Mouse (Mus musculus) layer of hippocampus, postnatal 14 days (tissue): ENCODE data around the gene St3gal3. TPM values are rescaled to one million over a fixed set of nuclear protein-coding genes. Genes with fewer than 3 reads are reported as not detected.
A peak's percentile ranks its signal among the peaks of the same experiment; 100 is the strongest.

Experiments
- DNase-seq, 2 experiments: peaks; one replicate each; pipeline ENCODE4 v3.0.0; 2021 to 2022; ENCODE audit warnings: low spot score in 2 of 2, mixed read lengths in 1 of 2
- total RNA-seq, 2 experiments: library from RNA; stranded (reverse); gene quantifications; 2 replicates each; pipeline ENCODE4 v1.2.3; 2021

Gene St3gal3
- total RNA-seq, 2 experiments from 2014 or later = 40.7 to 43.0 TPM

DNA sequence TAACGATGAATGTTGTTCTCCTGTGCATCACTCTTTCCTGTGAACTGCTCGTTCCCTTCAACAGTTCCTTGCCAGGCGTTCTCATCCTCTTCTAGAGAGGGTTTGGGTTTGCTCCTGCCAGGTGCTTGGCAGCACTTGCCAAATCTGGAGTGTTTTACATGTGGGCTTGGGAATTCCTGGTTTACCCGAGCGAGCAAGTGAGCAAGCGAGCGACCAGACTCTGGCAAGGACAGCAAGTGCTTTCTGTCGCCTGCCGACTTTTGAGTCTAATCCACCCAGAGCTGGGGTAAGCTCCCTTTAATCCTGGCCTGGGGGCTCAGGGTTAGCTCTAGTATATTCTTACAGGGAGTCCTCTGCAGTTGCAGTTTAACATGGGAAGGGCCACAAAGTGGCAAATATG is 105.7 kb downstream of the St3gal3 start:
- DNase-seq = no peak

DNA sequence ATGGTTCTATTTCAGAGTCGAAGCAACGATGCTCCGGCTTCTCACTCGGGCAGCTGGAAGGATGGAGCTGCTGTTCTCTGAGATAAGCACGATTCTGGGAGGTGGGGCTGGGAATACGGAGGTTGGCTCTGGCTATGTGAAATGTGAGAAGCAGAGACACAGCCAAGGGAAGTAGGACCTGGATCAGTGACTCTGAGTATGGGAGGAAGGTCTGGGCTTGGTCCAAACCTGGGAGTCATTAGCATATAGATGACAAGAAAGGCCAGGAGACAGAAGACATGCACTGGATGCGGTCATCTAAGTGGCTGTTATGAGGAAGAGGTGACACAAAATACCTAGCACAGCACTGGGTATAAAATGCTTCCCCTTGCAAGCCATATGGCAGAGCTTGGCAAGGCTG is 108.8 kb downstream of the St3gal3 start:
- no peak for DNase-seq

DNA sequence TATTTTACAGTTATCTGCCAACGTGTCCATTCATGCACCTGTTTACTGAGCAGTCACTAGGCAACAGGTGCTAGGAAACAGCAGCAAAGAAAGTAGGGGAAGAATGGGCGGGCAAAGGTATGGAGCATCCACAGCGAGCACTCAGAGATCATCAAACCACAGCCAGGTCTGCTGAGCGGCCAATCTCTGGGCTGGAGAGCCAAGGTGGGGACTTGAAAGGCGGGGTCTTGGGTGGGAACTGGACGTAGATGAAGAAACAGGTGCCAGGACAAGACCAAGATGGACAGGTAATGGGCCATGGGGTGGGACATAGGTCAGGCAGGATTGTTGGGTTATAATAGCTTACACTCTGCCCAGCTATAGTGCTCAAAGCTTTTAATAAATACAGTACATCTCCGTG is 109.3 kb downstream of the St3gal3 start:
- no peak for DNase-seq

DNA sequence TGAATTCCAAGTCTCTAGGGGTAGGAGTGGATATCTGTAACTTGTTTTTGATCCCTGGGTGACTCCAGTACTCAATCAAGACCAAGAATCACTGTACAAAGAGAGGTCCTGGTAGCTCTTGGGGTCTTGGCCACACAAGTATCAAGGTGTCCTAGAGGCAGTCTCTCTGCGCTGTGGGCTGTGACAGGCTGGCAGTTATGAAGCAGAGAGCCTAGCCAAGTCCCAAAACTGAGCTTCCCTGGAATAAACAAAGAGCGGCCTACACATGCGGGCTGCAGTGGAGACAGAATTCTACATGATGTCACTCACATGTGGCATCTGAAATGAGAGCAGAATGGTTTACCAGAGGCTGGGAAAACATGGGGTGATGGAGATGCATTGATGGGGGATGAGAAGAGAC is 111.9 kb downstream of the St3gal3 start:
- DNase-seq = no peak

DNA sequence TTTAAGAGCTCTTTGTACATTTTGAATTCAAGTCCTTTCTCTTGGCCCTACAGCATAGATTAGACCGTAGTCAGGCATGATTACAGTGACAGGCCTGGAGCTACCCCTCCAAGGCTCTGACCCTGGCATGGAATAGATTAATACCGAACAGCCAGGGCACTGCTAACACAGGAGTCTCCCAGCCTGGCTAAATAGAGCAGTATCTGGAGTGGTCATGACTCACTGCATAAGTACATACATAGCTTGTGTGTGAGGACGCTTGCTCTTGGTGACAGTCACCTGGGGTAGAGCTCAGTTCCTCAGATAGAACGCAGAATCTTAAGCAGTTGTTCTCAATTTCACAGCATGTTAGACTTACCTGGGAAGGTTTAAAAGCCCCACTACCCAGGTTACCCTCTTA is 112.3 kb downstream of the St3gal3 start:
- no peak for DNase-seq

DNA sequence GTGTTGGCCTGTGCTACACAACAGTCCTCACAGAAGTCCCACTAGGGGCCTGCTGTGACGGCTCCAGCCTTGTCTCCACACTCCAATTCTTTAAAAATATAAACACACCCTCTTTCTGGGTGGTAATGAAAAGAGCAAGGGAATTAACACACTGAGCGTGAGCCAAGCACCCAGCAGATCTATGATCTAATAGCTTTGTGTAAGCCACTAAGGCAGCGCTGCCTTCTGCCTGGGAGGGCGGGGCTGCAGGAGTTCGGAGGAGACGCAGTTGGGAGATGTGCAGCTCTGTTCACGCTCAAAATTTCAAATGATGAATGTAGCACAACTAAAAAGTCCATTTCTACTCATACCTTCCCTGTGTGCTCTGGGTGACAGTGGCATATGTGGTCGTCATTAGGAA is 115.1 kb downstream of the St3gal3 start:
- no peak for DNase-seq

DNA sequence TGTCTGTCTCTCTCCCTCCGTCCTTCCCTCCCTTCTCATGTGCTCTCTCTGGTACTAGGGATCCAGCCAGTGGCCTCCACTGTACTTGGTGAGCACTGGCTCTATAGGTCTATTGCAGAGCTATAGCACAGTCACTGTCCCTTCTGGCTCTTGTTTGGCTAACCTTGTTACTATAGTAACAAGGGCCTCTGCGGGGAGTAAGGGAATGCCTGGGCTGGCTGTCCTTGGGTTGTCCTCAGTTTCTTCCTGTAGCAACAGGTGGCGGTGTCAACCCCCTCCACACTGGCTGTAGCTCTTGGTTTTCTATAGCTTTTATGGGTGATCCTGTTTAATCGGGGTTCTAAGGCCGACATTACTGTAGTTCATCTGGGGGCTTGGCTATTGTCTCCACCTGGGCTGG is 115.5 kb downstream of the St3gal3 start:
- no peak for DNase-seq

DNA sequence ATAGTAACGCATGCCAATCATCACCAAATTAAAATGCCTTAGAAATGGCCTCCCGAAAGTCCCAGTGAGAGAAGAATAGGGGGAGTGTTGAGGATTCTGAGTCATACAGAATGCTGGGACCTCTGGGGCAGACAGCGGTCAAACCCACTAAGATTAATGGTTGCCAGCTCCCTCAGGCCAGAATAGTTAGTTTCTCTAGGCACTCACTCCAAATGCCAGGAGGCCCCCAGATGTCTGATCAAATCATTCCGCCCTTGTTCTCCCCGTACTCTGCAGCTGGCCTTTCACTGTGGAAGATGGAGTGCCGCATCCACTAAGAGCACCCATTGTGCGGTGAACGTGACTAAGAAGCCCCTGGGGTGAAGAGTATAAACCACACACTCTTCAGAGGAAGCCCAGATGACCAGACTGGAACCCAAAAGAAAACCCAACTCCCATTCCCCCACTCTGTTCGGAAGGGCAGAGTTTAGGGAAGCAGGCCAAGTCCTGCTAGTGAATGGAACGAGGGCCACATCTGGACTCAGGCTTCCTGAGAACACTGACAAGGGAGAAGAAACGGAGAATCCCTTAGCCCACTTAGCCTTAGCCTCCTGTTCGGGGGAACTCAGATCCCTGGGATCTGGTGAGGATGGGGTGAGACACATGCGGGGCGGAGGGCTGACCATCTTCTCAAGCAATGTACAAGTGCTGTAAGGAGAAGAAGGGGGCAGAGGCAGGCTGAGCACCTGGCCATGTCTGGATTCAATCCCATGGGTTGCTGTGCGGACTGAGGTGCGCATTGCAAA is 117.5 kb downstream of the St3gal3 start:
- DNase-seq = no peak

DNA sequence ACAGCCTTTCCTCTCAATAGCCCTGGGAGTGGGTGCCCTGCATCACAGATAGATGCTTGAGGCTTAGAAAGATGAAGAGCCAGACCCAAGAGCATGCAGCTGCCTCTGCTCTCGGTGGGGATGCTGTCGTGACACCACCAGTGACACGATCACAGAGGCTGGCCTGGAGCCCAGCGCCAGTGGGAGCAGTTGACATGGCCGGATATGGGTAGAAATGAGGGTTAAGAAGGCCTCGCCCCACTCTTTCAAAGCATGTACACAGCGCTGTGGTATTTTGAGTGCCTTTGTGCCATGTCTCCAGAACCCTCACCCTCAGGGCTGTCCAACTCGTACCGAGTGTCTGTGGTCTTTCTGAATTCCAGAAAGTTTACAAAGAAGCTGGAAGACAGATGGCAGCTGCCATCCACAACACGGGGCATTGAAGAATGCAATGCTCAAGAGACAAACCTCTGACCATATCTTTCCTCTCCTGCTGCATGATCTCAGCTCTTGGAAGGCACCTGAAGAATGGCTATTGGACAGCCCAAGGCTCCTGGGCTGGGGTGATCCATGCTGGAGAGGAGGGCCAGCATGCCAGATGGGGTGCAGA is 118.3 kb downstream of the St3gal3 start:
- DNase-seq = no peak

DNA sequence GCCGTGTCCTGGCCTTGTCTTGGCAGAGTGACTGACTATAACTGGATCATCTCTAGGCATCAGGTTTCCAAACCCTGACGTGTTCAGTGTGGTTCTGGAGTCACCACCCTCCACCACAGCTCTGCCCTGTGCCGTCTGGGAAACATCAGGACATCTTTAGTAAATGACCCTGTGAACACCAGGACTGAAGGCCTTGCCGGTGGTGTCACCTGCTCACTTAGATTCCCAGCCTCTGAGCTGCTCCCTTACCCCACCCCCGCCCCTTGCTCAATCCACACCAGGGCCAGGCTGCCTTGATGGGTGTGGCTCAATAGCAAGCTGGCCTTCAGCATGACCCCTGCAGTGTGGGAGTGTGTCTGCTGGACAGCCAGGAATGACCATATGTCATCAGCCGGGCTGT is 119.1 kb downstream of the St3gal3 start:
- no peak for DNase-seq

DNA sequence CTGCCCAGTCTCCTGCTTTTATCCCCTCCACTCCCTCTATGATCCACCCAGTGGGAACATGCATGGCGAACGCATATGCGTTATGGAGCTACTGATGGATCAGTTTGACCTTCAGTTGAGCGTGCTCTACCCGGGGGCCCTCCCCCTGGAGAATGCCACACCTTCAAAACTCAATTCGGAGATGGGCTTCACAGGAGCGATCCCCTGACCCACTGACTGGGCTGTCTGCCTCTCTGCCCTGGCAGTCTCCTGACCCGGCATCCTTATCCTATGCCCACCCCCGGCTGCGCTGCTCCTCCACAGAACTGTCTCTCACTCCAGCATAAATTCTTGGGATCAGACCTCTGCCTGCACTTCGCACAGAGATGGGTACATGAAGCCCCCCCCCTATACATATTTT is 119.6 kb downstream of the St3gal3 start:
- DNase-seq = no peak

DNA sequence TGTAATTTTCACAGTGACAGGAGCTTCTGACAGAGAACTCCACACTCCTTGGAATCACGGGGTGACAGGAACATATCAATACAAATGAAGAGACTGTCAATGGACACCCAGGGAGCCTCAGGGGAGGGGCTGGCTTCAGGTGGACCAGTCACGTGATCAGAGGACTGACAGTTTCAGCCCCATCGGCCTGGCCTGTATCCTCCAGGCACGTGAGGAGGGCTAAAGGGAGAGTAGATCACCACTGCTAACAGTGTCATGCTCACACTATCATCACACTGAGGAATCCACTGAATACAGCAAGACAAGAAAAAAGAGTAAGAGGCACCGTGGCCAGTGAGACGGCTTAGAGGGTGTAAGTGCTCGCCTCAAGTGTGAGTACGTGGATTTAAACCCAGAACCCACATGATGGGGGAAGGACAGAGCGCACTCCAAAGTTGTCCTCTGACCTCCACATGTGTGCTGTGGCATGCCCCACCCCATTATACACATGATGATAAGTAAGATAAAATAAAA is 124.0 kb downstream of the St3gal3 start:
- DNase-seq = no peak

DNA sequence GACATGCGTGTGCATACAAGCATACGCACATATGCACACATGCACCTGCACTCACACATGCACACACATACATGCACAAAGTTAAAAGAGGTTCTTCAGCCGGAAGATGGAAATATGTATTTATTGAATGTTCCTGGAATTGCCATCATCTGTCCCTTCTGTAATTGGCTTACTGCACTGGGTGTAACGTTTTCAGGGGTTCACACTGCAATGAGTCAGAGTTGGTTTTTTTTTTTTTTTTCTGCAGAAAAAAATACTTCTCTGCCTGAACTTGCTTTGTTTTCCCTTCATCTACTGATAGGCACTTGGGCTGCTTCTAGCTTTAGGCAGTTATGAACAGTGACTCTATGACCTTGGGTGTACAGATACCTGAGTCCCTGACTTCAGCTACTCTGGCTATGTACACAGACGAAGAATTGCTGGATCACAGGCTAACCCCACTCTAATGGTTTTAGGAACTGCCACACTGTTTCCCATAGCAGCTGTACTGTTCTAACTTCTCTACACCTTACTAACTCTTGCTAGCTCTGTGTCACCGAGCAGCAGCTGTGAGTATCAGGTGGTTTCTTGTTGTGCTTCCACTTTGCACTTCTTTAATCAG is 126.2 kb downstream of the St3gal3 start:
- DNase-seq = no peak

DNA sequence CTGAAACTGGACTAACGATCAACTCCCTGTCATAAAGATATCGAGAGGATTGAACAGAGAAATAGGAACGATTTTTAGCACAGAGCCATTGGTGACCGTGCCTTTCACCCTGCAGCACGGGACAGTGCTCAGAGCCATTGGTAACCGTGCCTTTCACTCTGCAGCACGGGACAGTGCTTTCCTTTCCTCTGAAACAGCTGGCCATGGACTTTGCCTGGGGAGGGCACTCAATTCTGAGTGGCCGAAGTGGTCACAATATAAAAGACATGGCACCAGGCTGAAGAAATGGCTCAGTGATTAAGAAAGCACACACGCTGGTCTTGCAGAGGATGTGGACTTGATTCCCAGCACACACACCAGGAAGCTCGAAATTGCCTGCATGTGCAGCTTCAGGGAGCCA is 133.4 kb downstream of the St3gal3 start:
- no peak for DNase-seq

DNA sequence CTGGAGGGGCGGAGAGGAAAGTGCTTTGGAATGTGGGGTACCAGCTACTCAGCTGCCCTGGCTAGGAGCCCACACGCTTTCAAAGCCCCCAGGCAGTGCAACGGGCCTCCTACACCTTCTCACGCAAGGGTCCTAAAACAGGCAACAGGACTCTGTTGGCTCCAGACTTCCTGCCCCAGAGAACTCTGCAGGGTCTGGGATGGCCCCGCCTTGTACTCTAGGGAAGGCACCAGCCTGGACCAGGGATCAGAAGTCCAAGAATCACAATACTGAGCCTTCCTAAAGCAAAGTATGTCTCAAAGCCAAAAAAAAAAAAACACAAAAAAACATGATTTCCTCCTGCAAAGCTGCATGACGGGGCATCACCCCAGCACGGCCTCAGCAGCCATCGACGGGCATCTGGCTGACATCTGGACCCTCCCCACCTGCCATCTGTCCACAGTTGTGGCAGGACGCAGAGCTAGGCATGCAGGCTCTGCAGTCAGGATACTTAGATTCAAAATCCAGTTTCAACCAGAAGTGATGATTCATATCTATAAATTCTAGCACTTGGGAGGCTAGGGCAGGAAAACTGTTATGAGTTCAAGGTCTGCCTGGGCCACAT is 134.0 kb downstream of the St3gal3 start:
- DNase-seq = no peak

DNA sequence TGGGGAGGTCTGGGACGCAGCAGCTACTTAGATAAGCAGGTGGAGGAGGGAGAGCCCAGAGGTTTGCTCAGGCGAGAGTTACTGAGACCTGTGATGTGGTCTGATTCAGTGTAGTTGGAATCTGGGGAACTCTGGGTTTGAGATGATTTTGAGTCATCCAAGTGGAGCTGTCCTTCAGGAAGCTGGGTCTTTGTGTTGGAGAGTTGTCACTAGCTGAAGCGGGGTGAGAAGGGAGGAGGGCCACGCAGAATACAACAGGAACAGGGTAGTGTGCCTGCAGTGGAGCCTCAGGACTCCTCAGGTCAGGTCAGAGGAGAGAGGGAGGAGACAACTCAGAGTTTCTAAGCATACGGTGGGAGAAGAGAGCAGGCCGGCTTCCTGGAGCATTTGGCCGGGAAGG is 134.8 kb downstream of the St3gal3 start:
- DNase-seq = no peak

DNA sequence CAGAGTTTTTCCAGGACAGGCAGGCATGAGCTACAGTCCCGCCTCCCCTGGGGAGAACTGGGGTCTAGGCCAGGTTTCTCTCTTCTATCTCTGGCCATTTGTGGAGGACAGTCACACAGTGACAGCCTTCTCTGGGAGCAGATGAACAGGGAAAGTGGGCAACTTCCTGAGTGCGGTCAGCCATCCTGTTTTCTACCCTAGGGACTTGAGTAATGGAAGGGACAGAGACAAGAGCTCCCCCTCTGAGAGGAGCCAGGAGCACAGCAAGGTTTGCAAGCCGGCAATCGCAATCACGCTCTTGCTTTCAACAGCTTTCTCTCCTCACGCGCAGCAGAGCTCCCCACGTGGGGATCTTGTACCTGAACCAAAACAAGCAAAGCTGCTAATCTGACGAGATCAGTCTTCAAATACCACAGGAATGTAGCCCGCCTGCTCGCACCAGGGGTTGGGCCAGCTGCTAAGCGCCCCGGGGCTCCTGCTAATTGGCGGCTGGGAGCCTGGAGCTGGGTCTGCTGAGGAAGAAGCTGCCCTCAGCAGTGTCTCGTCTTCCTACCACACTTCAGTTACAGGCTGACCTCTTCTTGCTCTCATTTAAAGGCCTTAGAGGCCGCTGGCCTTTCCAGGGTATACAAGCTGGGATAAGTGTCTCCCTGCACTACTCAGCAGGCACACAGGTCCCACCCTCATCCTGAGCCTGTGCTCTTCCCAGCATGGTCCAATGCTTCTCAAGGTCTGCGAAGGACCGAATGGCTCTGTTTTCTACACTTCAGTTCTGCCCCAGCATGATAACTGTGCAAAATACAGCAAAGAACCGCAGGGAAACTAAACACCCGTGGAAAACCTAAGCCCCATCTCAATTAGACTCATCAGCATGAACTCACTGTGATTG is 137.1 kb downstream of the St3gal3 start:
- peak in 1 of 2 experiments; percentile 27 for DNase-seq

DNA sequence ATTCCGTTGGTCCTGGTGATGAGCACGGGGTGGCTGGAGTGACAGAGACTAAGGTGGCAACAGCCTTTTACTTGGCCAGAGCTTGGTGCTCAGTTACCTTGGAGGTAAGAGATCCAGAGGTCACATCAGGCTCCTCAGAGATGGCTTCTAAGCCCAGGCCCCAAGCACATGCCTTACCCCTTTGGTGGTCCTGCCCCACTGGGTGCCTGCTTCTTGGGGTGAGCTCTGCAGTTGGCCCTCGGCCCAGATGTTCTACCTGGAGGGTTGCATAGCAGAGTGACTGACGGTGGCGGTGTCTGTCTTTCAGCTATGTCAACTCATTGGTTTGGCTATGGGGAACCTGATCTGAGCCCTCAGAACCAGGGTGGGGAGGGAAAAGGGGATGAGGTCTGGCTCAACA is 138.0 kb downstream of the St3gal3 start:
- DNase-seq = no peak

DNA sequence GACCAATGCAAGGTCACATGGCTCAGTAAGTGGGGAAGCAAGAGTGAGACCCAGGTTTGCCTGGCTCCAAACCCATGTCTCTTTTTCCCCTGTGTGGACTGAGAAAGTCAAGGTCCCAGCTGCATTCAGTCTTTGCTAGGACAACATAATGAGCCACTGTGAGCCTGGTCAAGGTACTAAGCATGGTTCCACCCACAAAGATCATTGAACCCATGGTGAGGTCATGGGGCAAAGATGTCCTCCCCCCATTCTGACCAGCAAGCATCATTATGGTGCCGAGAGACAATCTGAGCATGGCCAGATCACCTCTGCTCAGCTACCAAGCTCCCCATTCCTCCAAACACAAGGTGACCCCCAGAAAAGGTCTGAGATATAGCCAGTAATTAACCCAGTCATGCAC is 139.3 kb downstream of the St3gal3 start:
- no peak for DNase-seq

DNA sequence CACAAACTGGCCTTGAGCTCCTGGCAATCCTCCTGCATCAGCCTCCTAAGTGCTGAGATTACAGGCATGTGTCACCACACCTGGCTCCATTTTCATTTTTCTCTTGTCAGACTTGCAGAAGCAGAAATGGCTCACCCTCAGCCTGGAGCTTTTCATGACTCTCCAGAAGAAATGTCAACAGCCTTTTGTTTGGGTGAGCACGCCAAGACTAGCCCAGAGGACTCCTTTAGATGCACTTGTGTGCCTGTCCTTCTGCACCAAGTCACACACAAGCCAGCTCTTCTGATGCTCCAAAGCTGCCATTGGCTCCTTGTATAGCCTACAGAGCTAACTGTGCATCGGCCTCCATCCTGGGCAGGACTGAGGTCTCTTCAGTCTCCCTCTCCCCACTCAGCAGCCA is 141.3 kb downstream of the St3gal3 start:
- DNase-seq = no peak

DNA sequence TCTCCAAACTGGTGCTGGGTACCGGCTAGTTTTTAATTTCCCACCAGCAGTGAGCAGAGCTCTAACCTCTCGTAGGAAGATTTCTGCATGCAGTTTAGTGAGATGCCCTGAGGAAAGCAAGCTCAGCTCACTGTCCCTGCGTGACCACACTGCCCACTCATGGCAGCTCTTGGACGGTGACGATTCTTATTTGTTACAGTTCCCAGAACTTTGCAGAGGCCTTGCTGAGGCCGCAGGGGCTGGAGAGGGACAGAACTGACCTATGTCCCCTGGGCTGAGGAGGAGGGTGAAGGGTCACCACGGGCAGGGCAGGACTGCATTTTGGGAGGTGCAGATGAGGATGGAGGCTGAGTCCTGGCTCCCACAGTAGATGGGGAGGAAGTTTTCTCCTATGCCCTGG is 141.8 kb downstream of the St3gal3 start:
- DNase-seq = no peak
